Mouse (Mus musculus) limb, embryonic 12.5 days (tissue): ENCODE results near the gene Shisa3. TPM values are rescaled to one million over a fixed set of nuclear protein-coding genes. Genes with fewer than 3 reads are reported as not detected.

ENCODE experiments used
- ATAC-seq: fragments of 200-750 bp; cut with Nextera tagmentation; 2 replicates; pipeline ENCODE4 v1.8.0; 2017; ENCODE audit warnings: low read depth, moderate TSS enrichment; ENCODE audit not compliant: insufficient number of reproducible peaks, insufficient read depth, low FRiP score, low TSS enrichment
- H3K27ac ChIP-seq: fragments of 300-500 bp; sonication (generic); 2 replicates; pipeline ENCODE4 v1.5.1; 2016; ENCODE audit warnings: mild to moderate bottlenecking, moderate library complexity
- H3K27me3 ChIP-seq: fragments of 300-500 bp; sonication (generic); 2 replicates; pipeline ENCODE4 v1.6.1; 2016; ENCODE audit warnings: mild to moderate bottlenecking, moderate library complexity
- H3K36me3 ChIP-seq: fragments of 300-500 bp; sonication (generic); 2 replicates; pipeline ENCODE4 v1.6.1; 2016; ENCODE audit warnings: mild to moderate bottlenecking, moderate library complexity
- H3K4me1 ChIP-seq: fragments of 300-500 bp; sonication (generic); replicated peaks from 2 replicates; pipeline ENCODE4 v1.6.1; 2016
- H3K4me2 ChIP-seq: fragments of 300-500 bp; sonication (generic); 2 replicates; pipeline ENCODE4 v1.6.1; 2016; ENCODE audit warnings: mild to moderate bottlenecking, moderate library complexity
- H3K4me3 ChIP-seq: fragments of 300-500 bp; sonication (generic); replicated peaks from 2 replicates; pipeline ENCODE4 v1.5.1; 2016; ENCODE audit warnings: mild to moderate bottlenecking
- H3K9ac ChIP-seq: fragments of 300-500 bp; sonication (generic); replicated peaks from 2 replicates; pipeline ENCODE4 v1.6.1; 2016; ENCODE audit warnings: mild to moderate bottlenecking, moderate library complexity
- H3K9me3 ChIP-seq: fragments of 300-500 bp; sonication (generic); 2 replicates; pipeline ENCODE4 v1.6.1; 2016; ENCODE audit warnings: mild to moderate bottlenecking, moderate library complexity
- WGBS: fragments of 180-500 bp; shearing (Covaris S2); methylation state at CpG from one replicate; pipeline ENCODE4 v1.1.7; 2016; 5-methylcytosine and 5-hydroxymethylcytosine counted together
- polyA plus RNA-seq: library from polyadenylated mRNA; unstranded; fragments of >200 nt; fragmentation: Nextera tagmentation; extraction: Ambion mirVana; gene quantifications from 2 replicates; pipeline ENCODE4 v1.2.1, GENCODE M21; 2016

The Shisa3 gene
- polyA plus RNA-seq, result 9.2 and 10.3 TPM in 2 replicates

DNA sequence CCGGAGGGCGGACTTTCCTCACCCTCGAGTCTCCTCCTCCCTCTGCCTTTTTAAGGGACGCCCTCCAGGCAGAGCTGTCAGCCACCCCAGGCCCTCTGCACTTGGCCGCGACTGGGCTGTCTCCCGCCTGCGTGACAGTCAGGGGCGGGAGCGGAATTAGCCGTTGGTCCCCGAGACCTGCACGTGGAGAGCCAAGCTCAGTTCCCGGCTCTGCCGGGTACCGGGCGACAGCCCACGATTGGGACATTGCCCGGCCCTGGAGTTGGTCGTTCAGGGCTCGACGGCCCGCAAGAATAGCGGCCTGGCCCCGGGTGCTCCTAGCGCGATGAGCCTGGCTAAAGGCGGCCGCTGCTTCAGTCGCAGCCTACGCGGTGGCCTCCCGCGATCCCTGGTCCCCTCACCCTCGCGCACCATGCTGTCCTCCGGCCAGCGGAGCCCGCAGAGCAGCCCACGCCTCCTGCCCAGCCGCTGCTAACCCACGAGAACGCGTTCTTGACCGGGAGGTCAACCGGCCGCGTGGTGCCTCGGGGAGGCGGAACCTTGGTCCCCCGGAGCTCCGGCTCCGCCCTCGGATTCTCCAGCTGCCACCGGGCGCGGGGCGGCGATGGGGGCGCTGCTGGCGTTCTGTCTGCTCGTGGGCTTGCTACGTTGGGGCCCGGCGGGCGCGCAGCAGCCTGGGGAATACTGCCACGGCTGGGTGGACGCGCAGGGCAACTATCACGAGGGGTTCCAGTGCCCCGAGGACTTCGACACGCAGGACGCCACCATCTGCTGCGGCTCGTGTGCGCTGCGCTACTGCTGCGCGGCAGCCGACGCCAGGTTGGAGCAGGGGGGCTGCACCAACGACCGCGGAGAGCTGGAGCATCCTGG, at the start of gene Shisa3:
Gene Shisa3, plus strand, starts transcription at position 79 of the 870 bp plus-strand sequence.
- Histone ChIP-seq H3K4me1 (peaks cover 49% of the 10 kb centered on the region), H3K27me3 (peaks cover 64% of the 10 kb centered on the region), H3K36me3 (no peaks in the 10 kb centered on the region), H3K27ac (peak within 1 kb of the TSS; percentile 74), H3K4me2 (peak within 1 kb of the TSS; percentile 93), H3K9me3 (no peaks in the 10 kb centered on the region), H3K4me3 (peak within 1 kb of the TSS; percentile 57), H3K9ac (peak within 1 kb of the TSS; percentile 63)
- peak; percentile 64 for ATAC-seq
- under 1% methylated on average over 86 of the region's 86 CpGs for WGBS

DNA sequence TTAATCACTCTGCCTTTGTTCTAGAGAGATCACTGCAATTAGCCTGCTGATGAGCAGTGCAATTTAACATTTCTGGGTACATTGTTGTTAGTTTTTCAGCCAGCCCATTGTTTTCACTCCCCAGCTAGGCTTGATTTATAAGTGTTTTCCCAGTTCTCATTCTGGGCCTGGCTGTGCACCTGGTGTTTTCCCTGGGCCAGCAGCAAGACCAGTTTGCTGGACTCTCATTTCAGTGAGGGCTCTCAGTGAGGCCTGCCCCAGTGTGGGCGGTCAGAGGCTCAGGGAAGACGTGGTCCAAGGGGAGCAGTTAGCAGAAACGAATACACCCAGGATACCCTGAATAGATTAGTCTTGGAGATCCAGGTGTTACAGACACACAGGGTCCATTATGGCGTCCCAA, 49.0 kb upstream of the Shisa3 start:
- H3K4me1 ChIP-seq, result peaks cover 8% of the 10 kb centered on the region
- H3K27me3 ChIP-seq, result no peaks in the 10 kb centered on the region
- no peaks in the 10 kb centered on the region for H3K36me3 ChIP-seq
- ATAC-seq, result no peak
- no peak overlapping the region for H3K4me2 ChIP-seq
- H3K4me3 ChIP-seq, result no peak overlapping the region
- H3K9ac ChIP-seq, result no peak overlapping the region
- 64% methylated on average over 4 of the region's 4 CpGs for WGBS
- no peak overlapping the region for H3K27ac ChIP-seq
- H3K9me3 ChIP-seq, result no peaks in the 10 kb centered on the region

DNA sequence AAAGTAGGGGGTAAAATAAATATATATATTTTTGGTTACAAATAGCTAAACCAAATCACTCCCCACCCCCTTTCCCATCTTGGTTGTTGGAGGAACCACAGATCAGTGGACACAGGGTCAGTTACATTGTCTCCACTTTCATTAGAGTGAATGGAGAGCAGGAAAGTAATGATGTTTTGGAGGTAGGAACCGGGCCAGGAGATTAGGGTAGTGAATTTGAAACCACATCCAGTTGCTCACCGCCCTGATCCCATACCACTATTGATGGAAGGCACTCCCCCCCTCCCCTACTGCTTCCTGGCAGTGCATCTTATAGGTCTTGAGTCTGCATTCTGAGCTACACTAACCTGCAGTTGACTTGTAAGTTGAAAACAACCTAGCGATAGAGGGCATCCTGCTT, 48.6 kb upstream of the Shisa3 start:
- peaks cover 8% of the 10 kb centered on the region for H3K4me1 ChIP-seq
- H3K4me2 ChIP-seq, result no peak overlapping the region
- no peak overlapping the region for H3K4me3 ChIP-seq
- no peak overlapping the region for H3K27ac ChIP-seq
- no peaks in the 10 kb centered on the region for H3K27me3 ChIP-seq
- H3K9ac ChIP-seq, result no peak overlapping the region
- WGBS, result 88% methylated on average over 3 of the region's 3 CpGs
- ATAC-seq, result no peak
- no peaks in the 10 kb centered on the region for H3K9me3 ChIP-seq
- H3K36me3 ChIP-seq, result no peaks in the 10 kb centered on the region

DNA sequence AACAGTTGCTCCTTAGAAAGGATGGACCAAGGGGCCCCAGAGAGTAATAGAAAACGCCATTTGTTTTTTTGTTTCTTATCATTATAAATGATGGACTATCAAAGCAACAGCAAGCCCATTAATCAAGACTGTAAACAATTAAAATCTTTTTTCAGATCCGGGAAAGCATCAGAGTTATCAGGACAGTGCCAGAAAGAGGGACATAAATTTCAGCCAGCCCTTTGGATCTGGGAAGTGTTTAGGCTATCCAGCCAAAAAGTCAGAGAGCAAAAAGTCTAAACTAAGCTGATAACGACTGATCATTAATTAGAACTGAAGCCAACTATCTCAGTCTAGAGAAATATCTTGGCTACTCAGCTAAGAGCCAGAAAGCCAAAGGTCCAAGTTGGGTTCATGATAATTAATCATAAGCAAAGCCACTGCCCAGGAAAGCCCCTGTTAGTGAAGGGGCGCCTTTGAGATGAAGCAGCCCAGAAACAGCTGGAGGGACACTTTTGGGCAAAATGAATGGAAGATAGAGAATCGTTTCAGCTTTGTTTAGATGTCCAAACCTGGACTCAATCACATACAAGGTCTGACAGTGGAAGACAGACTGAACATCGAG, 35.0 kb upstream of the Shisa3 start:
- Histone ChIP-seq H3K4me3 (no peak overlapping the region), H3K36me3 (no peaks in the 10 kb centered on the region), H3K9me3 (no peaks in the 10 kb centered on the region), H3K9ac (no peak overlapping the region), H3K4me1 (no peaks in the 10 kb centered on the region), H3K27me3 (0 out of 2 replicates have a peak, but pooled peaks cover 3% of the 10 kb centered on the region), H3K4me2 (no peak overlapping the region), H3K27ac (no peak overlapping the region)
- no peak for ATAC-seq
- WGBS, result 41% methylated on average over 6 of the region's 6 CpGs

DNA sequence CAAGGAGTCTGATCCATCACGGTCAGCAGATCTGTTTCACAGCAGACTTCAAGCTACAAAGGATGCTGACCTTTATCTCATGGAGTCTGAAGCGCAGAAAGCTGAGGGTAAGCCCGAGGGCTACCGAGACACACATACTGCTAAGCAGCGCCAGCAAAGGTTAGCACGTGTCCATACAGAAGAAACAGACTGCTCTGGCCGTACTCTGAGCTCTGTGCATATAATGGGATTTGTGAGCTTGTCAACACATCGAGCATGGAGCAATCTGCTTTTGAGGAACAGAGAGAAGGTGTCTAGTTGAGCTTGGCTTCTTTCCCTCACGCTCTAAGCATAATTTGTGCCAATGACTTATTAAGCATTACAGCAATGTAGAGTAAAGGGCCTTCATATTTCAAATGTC, 33.6 kb upstream of the Shisa3 start:
- 85% methylated on average over 9 of the region's 9 CpGs for WGBS
- no peaks in the 10 kb centered on the region for H3K9me3 ChIP-seq
- H3K4me3 ChIP-seq, result no peak overlapping the region
- no peak for ATAC-seq
- H3K4me2 ChIP-seq, result no peak overlapping the region
- no peak overlapping the region for H3K27ac ChIP-seq
- no peaks in the 10 kb centered on the region for H3K4me1 ChIP-seq
- no peak overlapping the region for H3K9ac ChIP-seq
- H3K27me3 ChIP-seq, result no peaks in the 10 kb centered on the region
- no peaks in the 10 kb centered on the region for H3K36me3 ChIP-seq

DNA sequence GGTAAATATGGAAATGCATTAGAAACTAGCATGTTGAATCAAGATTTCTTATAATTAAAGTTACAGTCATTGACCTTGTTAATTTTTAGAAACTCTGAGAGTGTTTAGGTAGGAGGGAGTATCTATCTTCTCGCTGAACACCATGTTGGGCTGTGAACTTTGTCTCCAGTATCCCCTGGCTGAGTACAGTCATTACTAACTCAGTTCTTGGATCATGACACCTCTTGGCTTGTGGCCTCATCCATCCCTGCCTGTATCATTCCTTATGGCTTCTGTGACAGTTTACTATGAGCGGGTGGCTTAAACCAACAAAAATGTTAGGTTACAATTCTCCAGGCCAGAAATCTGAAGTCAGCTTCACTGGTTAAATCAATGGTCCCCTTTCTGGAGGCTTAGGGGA, 32.0 kb upstream of the Shisa3 start:
- H3K9ac ChIP-seq, result no peak overlapping the region
- H3K4me1 ChIP-seq, result no peaks in the 10 kb centered on the region; the same call in 1 of the 2 replicates
- no peak overlapping the region for H3K4me3 ChIP-seq
- no peaks in the 10 kb centered on the region for H3K36me3 ChIP-seq
- 91% methylated on average over 2 of the region's 2 CpGs for WGBS
- H3K27me3 ChIP-seq, result no peaks in the 10 kb centered on the region
- no peak for ATAC-seq
- H3K27ac ChIP-seq, result no peak overlapping the region
- no peak overlapping the region for H3K4me2 ChIP-seq
- no peaks in the 10 kb centered on the region for H3K9me3 ChIP-seq

DNA sequence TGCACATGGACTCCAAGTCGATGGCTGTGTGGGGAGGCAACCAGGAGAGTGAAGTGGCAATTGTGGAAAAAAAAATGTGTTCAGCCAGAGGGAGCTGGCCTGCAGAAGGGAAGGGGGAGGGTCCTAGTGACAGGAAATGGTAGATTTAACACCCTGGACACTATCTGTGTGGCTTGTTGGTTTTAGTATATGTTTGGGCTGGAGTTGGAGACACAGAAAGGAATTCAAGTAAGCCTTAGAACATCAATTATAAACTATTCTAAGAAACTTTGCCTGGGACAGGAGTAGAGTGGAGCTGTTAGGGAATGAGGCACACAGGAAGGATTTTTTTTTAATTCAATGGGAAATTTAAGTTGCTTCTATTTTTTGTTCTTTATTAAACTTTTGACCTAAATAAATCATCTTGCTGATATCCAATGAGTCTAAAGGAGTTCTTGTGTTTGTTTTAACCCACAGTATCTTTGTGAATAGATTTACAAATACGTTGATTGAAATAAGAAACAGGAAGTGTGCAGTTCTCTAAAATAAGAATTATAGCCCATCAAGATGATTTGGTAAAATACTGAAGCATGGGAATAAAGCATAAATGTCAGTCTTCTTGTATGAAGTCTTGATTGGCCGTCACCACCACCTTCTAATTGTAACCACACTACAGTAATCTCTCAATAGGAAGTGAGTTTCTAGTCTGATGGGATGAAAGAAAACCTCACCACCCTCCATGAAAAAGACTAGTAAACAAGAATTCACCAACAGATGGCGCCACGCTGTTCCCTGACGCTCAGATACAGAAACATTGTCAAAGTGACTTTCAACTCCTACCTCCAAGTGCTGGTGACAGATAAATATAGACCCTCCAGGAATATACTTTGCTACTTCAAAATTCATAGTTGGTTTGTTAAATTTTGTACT, 27.7 kb upstream of the Shisa3 start:
- H3K36me3 ChIP-seq, result no peaks in the 10 kb centered on the region
- no peak overlapping the region for H3K27ac ChIP-seq
- H3K9ac ChIP-seq, result no peak overlapping the region
- 51% methylated on average over 6 of the region's 6 CpGs for WGBS
- ATAC-seq, result no peak
- H3K4me1 ChIP-seq, result no peaks in the 10 kb centered on the region; the same call in 1 of the 2 replicates
- H3K4me3 ChIP-seq, result no peak overlapping the region
- no peaks in the 10 kb centered on the region for H3K9me3 ChIP-seq
- no peak overlapping the region for H3K4me2 ChIP-seq
- H3K27me3 ChIP-seq, result no peaks in the 10 kb centered on the region

DNA sequence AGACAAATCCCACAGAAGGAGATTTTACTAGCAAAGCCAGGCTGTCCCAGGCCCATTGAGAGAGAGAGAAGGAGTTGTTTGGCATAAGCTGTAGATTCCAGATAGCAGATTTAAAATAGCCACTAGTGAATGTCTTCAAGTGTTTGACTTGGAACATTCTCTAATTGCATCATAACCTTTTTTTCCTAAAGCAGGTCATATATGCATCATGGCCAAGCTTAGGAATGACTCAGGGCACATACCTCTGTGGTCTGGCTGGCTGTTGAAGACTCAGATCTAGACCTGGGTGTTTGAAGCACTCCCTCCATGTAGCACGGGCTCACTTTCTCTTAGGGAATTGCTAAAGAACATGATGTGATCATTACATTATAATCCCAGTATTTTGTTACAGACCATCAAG, 12.6 kb upstream of the Shisa3 start:
- no peak overlapping the region for H3K9ac ChIP-seq
- 57% methylated on average over 1 of the region's 1 CpGs for WGBS
- H3K4me2 ChIP-seq, result no peak overlapping the region
- no peaks in the 10 kb centered on the region for H3K9me3 ChIP-seq
- ATAC-seq, result no peak
- no peaks in the 10 kb centered on the region; the same call in none of the 2 replicates for H3K27me3 ChIP-seq
- no peaks in the 10 kb centered on the region for H3K36me3 ChIP-seq
- 0 out of 2 replicates have a peak, but pooled peaks cover 7% of the 10 kb centered on the region for H3K4me1 ChIP-seq
- H3K4me3 ChIP-seq, result no peak overlapping the region
- H3K27ac ChIP-seq, result no peak overlapping the region

DNA sequence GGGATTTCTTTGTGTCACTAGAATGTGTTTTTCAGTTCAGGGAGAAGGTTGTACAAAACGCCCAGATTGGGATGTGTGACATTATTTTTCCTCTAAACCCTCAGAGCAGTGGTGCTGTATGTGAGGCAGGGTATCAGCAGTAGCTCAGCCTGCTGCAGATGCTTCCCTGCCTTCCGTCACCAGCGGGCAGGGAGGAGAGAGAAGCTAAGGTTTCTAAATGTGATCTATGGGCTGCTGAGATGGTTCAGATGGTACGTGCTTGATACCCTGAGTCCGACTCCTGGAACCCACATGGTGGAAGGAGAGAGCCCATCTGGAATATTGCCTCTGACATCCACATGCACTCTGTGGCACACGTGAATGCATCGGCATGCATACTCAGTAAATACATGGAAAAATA, 12.1 kb upstream of the Shisa3 start:
- H3K27me3 ChIP-seq, result no peaks in the 10 kb centered on the region; the same call in none of the 2 replicates
- H3K27ac ChIP-seq, result no peak overlapping the region
- no peaks in the 10 kb centered on the region for H3K9me3 ChIP-seq
- H3K4me2 ChIP-seq, result no peak overlapping the region
- no peak overlapping the region for H3K4me3 ChIP-seq
- WGBS, result 59% methylated on average over 7 of the region's 7 CpGs
- H3K4me1 ChIP-seq, result 0 out of 2 replicates have a peak, but pooled peaks cover 7% of the 10 kb centered on the region
- no peak overlapping the region for H3K9ac ChIP-seq
- ATAC-seq, result no peak
- H3K36me3 ChIP-seq, result no peaks in the 10 kb centered on the region

DNA sequence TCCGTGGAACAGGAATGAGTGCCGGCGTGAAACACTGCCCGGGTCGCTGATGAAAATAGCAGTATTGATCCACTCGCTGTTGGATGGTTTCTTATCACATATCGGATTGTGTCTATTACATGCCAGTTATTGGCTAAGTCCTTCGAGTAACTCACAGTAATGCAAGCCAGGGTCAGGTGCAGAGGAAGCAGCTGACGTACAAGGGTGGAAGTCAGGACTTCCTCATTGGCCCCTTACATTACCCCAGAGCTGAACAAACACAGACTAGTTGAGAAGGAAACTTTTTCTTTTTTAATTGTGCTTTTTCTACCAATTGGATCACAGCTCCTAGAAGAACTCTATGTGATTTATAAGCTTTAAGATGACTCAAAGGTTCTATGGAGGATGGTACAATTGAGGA, 7.7 kb upstream of the Shisa3 start:
- Histone ChIP-seq H3K4me2 (no peak overlapping the region), H3K9me3 (no peaks in the 10 kb centered on the region), H3K36me3 (no peaks in the 10 kb centered on the region), H3K4me1 (0 out of 2 replicates have a peak, but pooled peaks cover 4% of the 10 kb centered on the region), H3K9ac (no peak overlapping the region), H3K27ac (no peak overlapping the region), H3K4me3 (no peak overlapping the region), H3K27me3 (peaks cover 18% of the 10 kb centered on the region)
- 90% methylated on average over 9 of the region's 9 CpGs for WGBS
- no peak for ATAC-seq

DNA sequence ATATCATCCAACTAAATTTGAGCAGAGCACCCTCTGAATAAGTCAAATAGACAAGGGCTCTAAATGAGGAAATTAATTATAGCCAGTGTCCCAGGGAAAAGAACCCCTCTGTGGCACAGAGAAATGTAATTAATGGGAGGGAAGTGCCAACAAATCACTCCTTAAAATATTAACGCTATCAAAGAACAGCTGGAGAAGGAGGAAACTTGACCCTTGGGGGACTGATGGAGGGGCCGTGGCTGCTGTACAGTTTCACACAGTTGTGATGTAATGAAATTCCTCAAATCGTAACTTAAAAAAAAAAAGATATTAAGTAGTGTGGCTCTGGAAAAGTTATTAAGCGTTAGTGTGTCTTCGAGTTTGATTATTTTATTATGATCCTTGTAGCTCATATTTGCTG, 1.7 kb upstream of the Shisa3 start:
- no peak for ATAC-seq

More for the DNA sequence above, 1.7 kb upstream of the Shisa3 start:
- Histone ChIP-seq H3K27me3 (peaks cover 69% of the 10 kb centered on the region), H3K9ac (no peak overlapping the region), H3K36me3 (no peaks in the 10 kb centered on the region), H3K27ac (no peak overlapping the region), H3K4me2 (no peak overlapping the region), H3K9me3 (no peaks in the 10 kb centered on the region), H3K4me3 (no peak overlapping the region), H3K4me1 (peaks cover 49% of the 10 kb centered on the region)
- 10% methylated on average over 5 of the region's 5 CpGs for WGBS
